Mouse (Mus musculus) stomach, postnatal 0 days (tissue): ENCODE results near the gene Syt15.
"Not testable (repeated sequence)": the region's sequence is repeated elsewhere in the genome, so short reads cannot be mapped to it uniquely, and the experiment has no call there.

Experiments
- CTCF ChIP-seq: IDR thresholded peaks from 2 replicates; pipeline ENCODE4 v1.5.1; 2016; ENCODE audit warnings: antibody characterized with exemption, low read depth, mild to moderate bottlenecking, moderate library complexity
- EP300 ChIP-seq: optimal IDR thresholded peaks from 2 replicates; pipeline ENCODE3; 2016; ENCODE audit warnings: antibody characterized with exemption

DNA sequence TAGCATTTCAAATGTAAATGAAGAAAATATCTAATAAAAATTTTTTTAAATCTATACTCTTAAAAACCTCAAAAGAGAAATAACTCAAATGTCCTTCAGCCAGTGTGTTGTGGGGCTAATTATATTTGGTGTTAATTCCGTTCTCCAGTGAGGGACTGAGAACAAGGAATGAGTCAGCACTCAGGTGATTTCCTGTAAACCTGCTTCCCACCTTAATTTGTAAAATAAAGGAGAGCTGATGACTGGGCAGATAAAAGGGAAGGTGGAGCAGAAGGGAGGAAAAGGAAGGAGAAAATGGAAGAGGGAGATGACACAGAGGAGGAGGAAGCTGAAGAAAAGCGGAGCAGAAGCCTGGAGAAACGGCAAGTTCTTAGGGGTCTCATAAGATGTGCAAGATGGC is 39.1 kb downstream of the Syt15 start:
- TF ChIP-seq CTCF, EP300: not testable (repeated sequence)
